Mouse (Mus musculus) liver, postnatal 0 days (tissue): ENCODE results near the gene Gm49661. TPM values are rescaled to one million over a fixed set of nuclear protein-coding genes. Genes with fewer than 3 reads are reported as not detected.
A peak's percentile ranks its signal among the peaks of the same experiment; 100 is the strongest.

ENCODE experiments used
- ATAC-seq: fragments of 200-750 bp; cut with Nextera tagmentation; 2 replicates; pipeline ENCODE4 v1.8.0; 2017; ENCODE audit warnings: mild to moderate bottlenecking, moderate library complexity
- DNase-seq: peaks from one replicate; pipeline ENCODE4 v3.0.0-alpha.2; 2016
- H3K27ac ChIP-seq: fragments of 300-500 bp; sonication (generic); 2 replicates; pipeline ENCODE4 v1.5.1; 2014; ENCODE audit warnings: antibody characterized with exemption, moderate library complexity, mild to moderate bottlenecking, low read depth
- H3K27me3 ChIP-seq: fragments of 300-500 bp; sonication (generic); 2 replicates; pipeline ENCODE4 v1.6.1; 2014; ENCODE audit warnings: low read length, control low read depth, mixed read lengths; ENCODE audit not compliant: insufficient read depth
- H3K36me3 ChIP-seq: fragments of 300-500 bp; sonication (generic); replicated peaks from 2 replicates; pipeline ENCODE4 v1.6.1; 2014; ENCODE audit warnings: mild to moderate bottlenecking, control low read depth, low read length, moderate library complexity, mixed read lengths; ENCODE audit not compliant: insufficient read depth
- H3K4me1 ChIP-seq: fragments of 300-500 bp; sonication (generic); 2 replicates; pipeline ENCODE4 v1.6.1; 2014; ENCODE audit warnings: antibody characterized with exemption, mild to moderate bottlenecking, control low read depth; ENCODE audit not compliant: insufficient read depth
- H3K4me2 ChIP-seq: fragments of 300-500 bp; sonication (generic); 2 replicates; pipeline ENCODE4 v1.6.1; 2014; ENCODE audit warnings: low read depth, mild to moderate bottlenecking, low read length, moderate library complexity, mixed read lengths
- H3K4me3 ChIP-seq: fragments of 300-500 bp; sonication (generic); 2 replicates; pipeline ENCODE4 v1.5.1; 2014; ENCODE audit warnings: low read depth, low read length
- H3K9ac ChIP-seq: fragments of 300-500 bp; sonication (generic); replicated peaks from 2 replicates; pipeline ENCODE4 v1.6.1; 2014; ENCODE audit warnings: mild to moderate bottlenecking, moderate library complexity
- H3K9me3 ChIP-seq: fragments of 300-500 bp; sonication (generic); 2 replicates; pipeline ENCODE4 v1.6.1; 2016; ENCODE audit warnings: mild to moderate bottlenecking, control low read depth, low read length, mixed read lengths
- CTCF ChIP-seq: sonication (generic); IDR thresholded peaks from 2 replicates; pipeline ENCODE4 v1.5.1; 2016; ENCODE audit warnings: antibody characterized with exemption, low read depth
- EP300 ChIP-seq: IDR thresholded peaks from 2 replicates; pipeline ENCODE4 v1.6.1; 2016; ENCODE audit warnings: antibody characterized with exemption, low read depth, mild to moderate bottlenecking
- WGBS: fragments of 180-500 bp; shearing (Covaris S2); extraction: QIAGEN DNeasy Blood & Tissue Kit; methylation state at CpG from one replicate; pipeline ENCODE4 v1.1.7; 2014; ENCODE audit not compliant: insufficient replicate concordance; 5-methylcytosine and 5-hydroxymethylcytosine counted together
- polyA plus RNA-seq: library from polyadenylated mRNA; unstranded; fragments of >200 nt; fragmentation: Nextera tagmentation; extraction: Ambion mirVana; gene quantifications from 2 replicates; pipeline ENCODE4 v1.2.1, GENCODE M21; 2015

Gm49661 gene
- polyA plus RNA-seq, 1 experiment from 2014 or later, result not detected

DNA sequence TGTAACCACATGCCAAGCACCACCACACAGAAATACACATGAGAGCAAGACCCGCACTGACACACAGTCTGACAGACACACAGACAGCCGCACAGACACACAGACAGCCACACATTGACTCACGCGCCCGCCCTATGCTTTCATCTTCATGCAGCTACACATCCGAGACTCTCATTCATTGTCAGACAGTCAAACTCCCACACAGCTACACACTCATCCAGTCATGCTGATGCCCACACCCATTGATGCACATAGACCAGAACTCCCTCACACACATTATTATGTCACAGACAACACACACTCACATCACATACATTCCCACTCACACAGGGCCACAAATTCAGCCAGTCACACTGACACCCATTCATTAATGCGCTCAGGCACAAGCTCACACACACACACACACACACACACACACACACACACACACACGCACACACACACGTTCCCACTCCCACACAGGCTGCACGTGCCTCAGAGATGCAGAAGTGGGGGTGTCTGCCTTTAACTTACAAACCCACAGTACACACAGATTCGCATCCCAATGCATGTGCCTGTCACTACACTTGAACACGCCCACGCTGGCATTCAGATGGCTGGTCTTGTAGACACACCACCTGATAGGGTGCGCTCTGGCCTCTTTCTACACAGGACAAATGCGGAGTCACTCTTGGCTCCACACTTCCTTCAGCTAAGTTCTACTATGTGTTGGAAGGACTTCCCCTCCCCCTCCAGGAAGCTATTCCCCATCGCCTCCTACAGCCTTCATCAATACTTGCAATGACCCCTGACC is 35.3 kb downstream of the Gm49661 start:
- Histone ChIP-seq H3K4me1 (no peaks in the 10 kb centered on the region; the same call in none of the 2 replicates), H3K9ac (no peak overlapping the region), H3K9me3 (no peaks in the 10 kb centered on the region), H3K27ac (no peak overlapping the region), H3K27me3 (peaks cover 70% of the 10 kb centered on the region), H3K4me2 (no peak overlapping the region), H3K36me3 (no peaks in the 10 kb centered on the region), H3K4me3 (no peak overlapping the region)
- 66% methylated on average over 16 of the region's 16 CpGs for WGBS
- ATAC-seq (no peak), DNase-seq (no peak)
- TF ChIP-seq EP300 (no peak), CTCF (no peak)

- no peak for TF ChIP-seq CTCF
- H3K9me3 ChIP-seq, result no peaks in the 10 kb centered on the region
- 76% methylated on average over 13 of the region's 13 CpGs for WGBS
- H3K27me3 ChIP-seq, result peaks cover 47% of the 10 kb centered on the region
- no peak for ATAC-seq
- peaks cover 4% of the 10 kb centered on the region; the same call in 1 of the 2 replicates for H3K4me1 ChIP-seq
- H3K4me2 ChIP-seq, result no peak overlapping the region
- H3K9ac ChIP-seq, result no peak overlapping the region
- H3K4me3 ChIP-seq, result no peak overlapping the region
- no peak for DNase-seq
- H3K27ac ChIP-seq, result no peak overlapping the region
- no peaks in the 10 kb centered on the region for H3K36me3 ChIP-seq
These were observed 38.7 kb downstream of the Gm49661 start for GRCm38 (mm10) chr8:84930582-84930981.

DNA sequence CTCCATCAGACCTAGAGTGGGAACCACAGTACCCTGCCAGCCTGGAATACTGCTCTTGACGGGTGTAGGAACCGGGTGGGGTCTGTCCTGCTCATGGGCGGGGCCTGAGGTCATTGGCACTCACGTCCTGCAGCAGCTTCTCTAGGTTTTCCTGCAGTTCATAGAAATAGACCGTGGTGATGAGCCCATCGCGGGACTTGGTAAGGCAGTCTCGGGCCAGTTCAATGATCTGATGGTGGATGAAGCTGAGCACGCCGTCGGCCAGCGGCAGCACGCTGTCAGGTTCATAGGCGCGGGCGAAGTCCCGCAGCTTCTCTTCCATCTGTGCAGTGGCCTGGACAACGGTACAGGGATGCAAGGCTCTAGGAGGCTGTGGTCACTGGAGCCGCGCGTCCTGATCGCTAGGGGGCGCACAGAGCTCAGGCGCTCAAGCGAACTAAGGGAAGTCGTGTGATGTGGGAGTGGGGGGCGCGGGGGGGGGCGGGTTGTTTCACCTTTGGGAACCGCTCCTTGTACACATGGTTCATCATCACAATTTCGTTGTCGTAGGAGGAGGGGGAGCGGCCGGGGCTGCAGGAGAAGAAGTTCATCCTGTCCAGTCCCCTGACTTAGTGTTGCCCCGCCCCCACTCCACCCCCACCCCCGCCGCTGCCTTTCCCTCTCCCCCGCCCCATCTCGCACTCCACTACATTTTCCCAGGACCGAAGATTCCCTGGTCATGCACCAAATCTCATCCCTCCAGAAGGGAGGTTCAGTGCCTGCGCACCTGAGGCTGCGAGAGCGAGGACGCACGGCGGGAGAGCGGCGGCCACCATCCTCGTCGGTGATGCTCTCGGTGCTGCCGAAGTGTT is 40.6 kb downstream of the Gm49661 start:
- no peaks in the 10 kb centered on the region for H3K9me3 ChIP-seq
- peak overlapping the region; percentile 53 for H3K4me2 ChIP-seq
- WGBS, result 5% methylated on average over 52 of the region's 52 CpGs
- H3K4me1 ChIP-seq, result peaks cover 4% of the 10 kb centered on the region; the same call in 1 of the 2 replicates
- no peak overlapping the region for H3K9ac ChIP-seq
- peaks cover 29% of the 10 kb centered on the region for H3K27me3 ChIP-seq
- no peak for TF ChIP-seq EP300
- peak; percentile 88 for TF ChIP-seq CTCF
- no peaks in the 10 kb centered on the region for H3K36me3 ChIP-seq
- peak; percentile 83 for DNase-seq
- no peak overlapping the region for H3K4me3 ChIP-seq
- peak; percentile 55 for ATAC-seq
- no peak overlapping the region for H3K27ac ChIP-seq

DNA sequence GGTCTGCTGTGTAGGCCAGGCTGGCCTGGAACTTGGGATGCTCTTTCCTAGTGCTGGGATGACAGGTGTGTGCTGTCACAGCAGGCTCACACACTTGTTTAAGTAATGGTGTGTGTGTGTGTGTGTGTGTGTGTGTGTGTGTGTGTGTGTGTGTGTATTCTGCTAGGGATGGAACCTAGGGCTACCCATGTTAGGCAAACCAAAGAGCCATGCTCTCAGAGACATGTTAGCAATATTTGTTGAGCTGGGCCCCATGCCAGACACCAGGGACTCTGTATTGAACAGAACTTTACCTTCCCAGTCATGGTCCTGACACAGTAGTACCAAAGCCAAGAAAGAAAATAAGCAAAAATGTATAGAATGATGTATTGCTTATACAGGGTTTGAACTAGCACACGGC is 41.7 kb downstream of the Gm49661 start:
- H3K36me3 ChIP-seq, result no peaks in the 10 kb centered on the region
- H3K4me3 ChIP-seq, result no peak overlapping the region
- ATAC-seq, result peak; percentile 87
- H3K9me3 ChIP-seq, result no peaks in the 10 kb centered on the region
- H3K27me3 ChIP-seq, result peaks cover 28% of the 10 kb centered on the region
- H3K9ac ChIP-seq, result no peak overlapping the region
- no peak overlapping the region for H3K4me2 ChIP-seq
- DNase-seq, result peak; percentile 77
- TF ChIP-seq CTCF, result no peak
- TF ChIP-seq EP300, result no peak
- H3K4me1 ChIP-seq, result peaks cover 4% of the 10 kb centered on the region; the same call in 1 of the 2 replicates
- 87% methylated on average over 1 of the region's 1 CpGs for WGBS
- H3K27ac ChIP-seq, result no peak overlapping the region

DNA sequence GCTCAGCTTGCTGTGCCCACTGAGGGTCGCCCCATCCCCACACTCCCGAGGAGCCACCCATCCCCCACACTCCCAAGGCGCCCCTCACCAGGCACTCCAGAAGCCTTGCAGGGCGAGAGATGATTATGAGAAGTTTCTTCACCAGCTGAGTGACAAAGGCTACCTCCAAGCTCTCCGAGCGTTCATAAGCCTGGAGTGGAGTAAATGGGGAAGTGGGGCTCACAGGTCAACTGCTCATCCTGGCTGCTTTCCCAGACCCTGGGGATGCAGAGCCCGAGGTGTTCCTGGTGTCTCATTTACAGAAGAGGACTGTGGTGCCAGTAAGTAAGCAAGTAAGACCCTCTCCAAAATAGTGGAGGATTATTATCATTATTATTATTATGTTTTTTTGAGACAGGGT is 43.7 kb downstream of the Gm49661 start:
- 55% methylated on average over 6 of the region's 7 CpGs for WGBS

DNA sequence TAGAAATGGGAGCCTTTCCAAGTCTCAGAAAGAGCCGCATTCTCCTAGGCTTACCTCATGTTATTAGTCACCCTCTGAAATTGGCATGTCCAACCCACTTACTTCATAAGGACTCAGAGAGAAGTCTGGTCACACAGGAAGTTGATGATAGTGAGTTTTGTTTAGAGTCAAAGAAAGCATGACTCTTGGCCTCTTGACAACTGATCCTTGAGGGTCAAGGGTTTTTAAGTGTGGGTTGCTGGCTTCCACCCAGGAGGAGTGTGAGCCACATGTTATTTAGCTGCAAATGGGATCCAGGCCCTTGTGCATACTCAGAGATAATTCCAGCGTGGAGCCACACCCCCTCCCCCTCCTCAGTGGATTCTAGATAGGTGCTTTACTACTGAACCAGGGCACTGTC is 47.6 kb downstream of the Gm49661 start:
- ATAC-seq, result no peak
- Histone ChIP-seq H3K9ac (no peak overlapping the region), H3K4me3 (no peak overlapping the region), H3K36me3 (no peaks in the 10 kb centered on the region), H3K4me1 (no peaks in the 10 kb centered on the region), H3K9me3 (no peaks in the 10 kb centered on the region), H3K27ac (no peak overlapping the region), H3K27me3 (peaks cover 4% of the 10 kb centered on the region; the same call in 1 of the 2 replicates), H3K4me2 (no peak overlapping the region)
- no peak for DNase-seq
- TF ChIP-seq CTCF, result no peak
- no peak for TF ChIP-seq EP300
- WGBS, result 73% methylated on average over 2 of the region's 2 CpGs

More for the DNA sequence above, 43.7 kb downstream of the Gm49661 start:
- Histone ChIP-seq H3K4me1 (peaks cover 4% of the 10 kb centered on the region; the same call in 1 of the 2 replicates), H3K36me3 (no peaks in the 10 kb centered on the region), H3K9me3 (no peaks in the 10 kb centered on the region), H3K9ac (no peak overlapping the region), H3K27me3 (peaks cover 23% of the 10 kb centered on the region), H3K27ac (no peak overlapping the region), H3K4me2 (no peak overlapping the region), H3K4me3 (no peak overlapping the region)
- DNase-seq, result peak; percentile 13
- TF ChIP-seq CTCF (no peak), EP300 (no peak)
- no peak for ATAC-seq
